8 mouse cellular contexts compared by ENCODE assay signal in genomic region chr3:95997203-95997721, GRCm38 (mm10). TPM values are rescaled to one million over a fixed set of nuclear protein-coding genes. Genes with fewer than 3 reads are reported as not detected.
A peak's percentile ranks its signal among the peaks of the same experiment; 100 is the strongest.
DNase-seq lines count a peak whose midpoint lies in the region; ATAC-seq and TF ChIP-seq lines count a peak whose summit lies in the region.

No protein-coding gene starts in this region.

- H3K79me2 ChIP-seq in heart, adult 2 months (replicated peaks; ENCODE audit: control insufficient read depth, insufficient read depth, low read length), result no peaks in the 10 kb centered on the region
- peaks cover 7% of the 10 kb centered on the region; the same call in 1 of the 2 replicates for H3K79me2 ChIP-seq in CH12.LX (replicated peaks; ENCODE audit: control insufficient read depth, extremely low read depth, insufficient read depth, poor library complexity, severe bottlenecking)

- WGBS in heart, adult 2 months, result 46% methylated on average over 9 of the region's 9 CpGs
- 30% methylated on average over 9 of the region's 9 CpGs for WGBS in embryonic facial prominence, embryonic 10.5 days
- 23% methylated on average over 9 of the region's 9 CpGs for WGBS in hindbrain, embryonic 14.5 days
- 25% methylated on average over 9 of the region's 9 CpGs for WGBS in midbrain, embryonic 11.5 days

- peak; percentile 62 for TF ChIP-seq POLR2A in heart, adult 2 months (IDR thresholded peaks at IDR 0.05; ENCODE audit: insufficient read depth, low read depth, low read length)
- TF ChIP-seq POLR2A in CH12.LX (IDR thresholded peaks at IDR 0.05; ENCODE audit: low read depth, low read length), result 0 out of 2 replicates have a peak, but pooled peaks have one; percentile 28

- peak in 1 of 2 experiments; percentile 54 for DNase-seq in heart, adult 2 months
- no peak for DNase-seq in heart, adult 8-10 months (ENCODE audit: low spot score)
- DNase-seq in CH12.LX (ENCODE audit: extremely low read depth), result peak; percentile 74
- peak; percentile 53 for DNase-seq in embryonic facial prominence, embryonic 10.5 days (ENCODE audit: low spot score)
- no peak for DNase-seq in hindbrain, embryonic 14.5 days (ENCODE audit: low spot score)
- no peak for DNase-seq in midbrain, embryonic 11.5 days (ENCODE audit: low spot score, missing footprints)
- peak; percentile 44 for DNase-seq in thymus, postnatal 25 days
- DNase-seq in layer of hippocampus, postnatal 36 days, result no peak

- H3K27ac ChIP-seq in heart, adult 2 months, result peak overlapping the region; percentile 90
- H3K27ac ChIP-seq in CH12.LX (ENCODE audit: insufficient read depth, low read depth), result no peak overlapping the region
- peak overlapping the region; percentile 100 for H3K27ac ChIP-seq in embryonic facial prominence, embryonic 10.5 days (replicated peaks)
- H3K27ac ChIP-seq in hindbrain, embryonic 14.5 days, result no peak overlapping the region
- H3K27ac ChIP-seq in midbrain, embryonic 11.5 days (ENCODE audit: low read depth, low read length), result no peak overlapping the region

- H3K9ac ChIP-seq in heart, adult 2 months (ENCODE audit: low read depth, low read length), result peak overlapping the region; percentile 23; the same call in 1 of the 2 replicates
- H3K9ac ChIP-seq in CH12.LX (ENCODE audit: insufficient read depth, low read depth), result no peak overlapping the region
- H3K9ac ChIP-seq in hindbrain, embryonic 14.5 days, result peak overlapping the region; percentile 98; the same call in 1 of the 2 replicates
- H3K9ac ChIP-seq in midbrain, embryonic 11.5 days (ENCODE audit: low read length), result peak overlapping the region; percentile 99

- no peaks in the 10 kb centered on the region for H3K27me3 ChIP-seq in heart, adult 2 months (ENCODE audit: control insufficient read depth, insufficient read depth, low read length)
- peaks cover 4% of the 10 kb centered on the region for H3K27me3 ChIP-seq in CH12.LX (replicated peaks)
- no peaks in the 10 kb centered on the region for H3K27me3 ChIP-seq in embryonic facial prominence, embryonic 10.5 days (replicated peaks; ENCODE audit: low read depth, poor library complexity, severe bottlenecking)
- H3K27me3 ChIP-seq in hindbrain, embryonic 14.5 days (ENCODE audit: control insufficient read depth, insufficient read depth, low read length), result no peaks in the 10 kb centered on the region
- no peaks in the 10 kb centered on the region for H3K27me3 ChIP-seq in midbrain, embryonic 11.5 days (ENCODE audit: control insufficient read depth, insufficient read depth, low read length)

- no peaks in the 10 kb centered on the region for H3K36me3 ChIP-seq in heart, adult 2 months (ENCODE audit: control insufficient read depth, insufficient read depth, low read length)
- peaks cover 4 to 19% of the 10 kb centered on the region in 2 experiments for H3K36me3 ChIP-seq in CH12.LX (replicated peaks in 1 of 2; ENCODE audit: control insufficient read depth in 1 of 2, insufficient read depth in 1 of 2, low read length in 1 of 2)
- peaks cover 28% of the 10 kb centered on the region for H3K36me3 ChIP-seq in embryonic facial prominence, embryonic 10.5 days (replicated peaks)
- peaks cover 12% of the 10 kb centered on the region; the same call in 1 of the 2 replicates for H3K36me3 ChIP-seq in hindbrain, embryonic 14.5 days (replicated peaks; ENCODE audit: control insufficient read depth, insufficient read depth)
- H3K36me3 ChIP-seq in midbrain, embryonic 11.5 days (ENCODE audit: control insufficient read depth, insufficient read depth, low read length), result peaks cover 1% of the 10 kb centered on the region

- H3K9me3 ChIP-seq in CH12.LX (replicated peaks; ENCODE audit: low read length), result no peaks in the 10 kb centered on the region
- H3K9me3 ChIP-seq in embryonic facial prominence, embryonic 10.5 days, result no peaks in the 10 kb centered on the region
- H3K9me3 ChIP-seq in hindbrain, embryonic 14.5 days (ENCODE audit: control insufficient read depth, low read length), result no peaks in the 10 kb centered on the region
- H3K9me3 ChIP-seq in midbrain, embryonic 11.5 days (ENCODE audit: control insufficient read depth, low read length), result no peaks in the 10 kb centered on the region

- H3K4me3 ChIP-seq in heart, adult 2 months, result peak overlapping the region; percentile 67; the same call in 1 of the 2 replicates
- no peak overlapping the region for H3K4me3 ChIP-seq in CH12.LX (replicated peaks in 1 of 3; ENCODE audit: low read depth in 2 of 3, low read length in 2 of 3, poor library complexity in 1 of 3)
- H3K4me3 ChIP-seq in embryonic facial prominence, embryonic 10.5 days, result peak overlapping the region; percentile 86
- peak overlapping the region; percentile 89 for H3K4me3 ChIP-seq in hindbrain, embryonic 14.5 days (replicated peaks; ENCODE audit: low read length)
- H3K4me3 ChIP-seq in midbrain, embryonic 11.5 days (ENCODE audit: low read depth, low read length), result no peak overlapping the region; the same call in 1 of the 2 replicates

- TF ChIP-seq EP300 in heart, adult 2 months (IDR thresholded peaks at IDR 0.05; ENCODE audit: insufficient read depth, low read depth, low read length), result no peak
- no peak for TF ChIP-seq EP300 in CH12.LX (IDR thresholded peaks at IDR 0.05; ENCODE audit: low read length)

- no peak for TF ChIP-seq CTCF in heart, adult 2 months (IDR thresholded peaks at IDR 0.05)
- no peak for TF ChIP-seq CTCF in CH12.LX (conservative IDR thresholded peaks at IDR 0.05 in 1 of 2, IDR thresholded peaks at IDR 0.05 in 1 of 2; ENCODE audit: low read depth in 2 of 2, low read length in 2 of 2)

- intact Hi-C loops in heart, adult 2 months (cut with DNase I), result loop anchor here (10.0 kb wide), 1 partner anchor 558 kb away; the partner anchor contains the start of gene Txnip

- dilution Hi-C loops in CH12.LX (cut with MboI; ENCODE audit: extremely low pct_ligation_motif_present, extremely low pct_unique_long_range_greater_than_20kb, low sequenced_read_pairs), result no loop called here

- H3K4me1 ChIP-seq in heart, adult 2 months (ENCODE audit: control insufficient read depth, insufficient read depth, low read length), result peaks cover 24% of the 10 kb centered on the region
- peaks cover 17 to 62% of the 10 kb centered on the region in 2 experiments for H3K4me1 ChIP-seq in CH12.LX (ENCODE audit: control insufficient read depth in 1 of 2, insufficient read depth in 2 of 2)
- peaks cover 62% of the 10 kb centered on the region for H3K4me1 ChIP-seq in embryonic facial prominence, embryonic 10.5 days
- peaks cover 45% of the 10 kb centered on the region for H3K4me1 ChIP-seq in hindbrain, embryonic 14.5 days (replicated peaks; ENCODE audit: control insufficient read depth, insufficient read depth, low read length)
- peaks cover 29% of the 10 kb centered on the region for H3K4me1 ChIP-seq in midbrain, embryonic 11.5 days (ENCODE audit: control insufficient read depth, insufficient read depth, low read length)

- no peak for TF ChIP-seq RAD21 in CH12.LX (IDR thresholded peaks at IDR 0.05; ENCODE audit: low read depth, low read length)

- ATAC-seq in hindbrain, embryonic 14.5 days (ENCODE audit: low FRiP score), result no peak
- no peak for ATAC-seq in midbrain, embryonic 11.5 days (ENCODE audit: low FRiP score)

- H3K4me2 ChIP-seq in CH12.LX (ENCODE audit: insufficient read depth, low read depth, poor library complexity, severe bottlenecking), result peak overlapping the region; percentile 54; the same call in 1 of the 2 replicates
- peak overlapping the region; percentile 73 for H3K4me2 ChIP-seq in hindbrain, embryonic 14.5 days (replicated peaks)
- peak overlapping the region; percentile 80; the same call in 1 of the 2 replicates for H3K4me2 ChIP-seq in midbrain, embryonic 11.5 days

- in situ Hi-C loops in CH12.LX (cut with MboI; ENCODE audit: low pct_ligation_motif_present, low pct_unique_long_range_greater_than_20kb, low sequenced_read_pairs), result no loop called here

TF ChIP-seq in CH12.LX, 34 proteins besides CTCF, POLR2A, EP300 and RAD21 (continues in another document):
- TF ChIP-seq BHLHE40 (IDR thresholded peaks at IDR 0.05; ENCODE audit: low read depth, low read length) (peak; percentile 78), IRF4 (IDR thresholded peaks at IDR 0.05; ENCODE audit: low read depth, low read length) (no peak), MAFK (IDR thresholded peaks at IDR 0.05; ENCODE audit: insufficient replicate concordance, low read length) (no peak), MEF2A (IDR thresholded peaks at IDR 0.05; ENCODE audit: borderline replicate concordance, low read depth, low read length) (no peak), TCF12 (IDR thresholded peaks at IDR 0.05; ENCODE audit: low read depth, low read length) (no peak), RCOR1 (conservative IDR thresholded peaks at IDR 0.05; ENCODE audit: low read depth, low read length) (no peak), JUN (IDR thresholded peaks at IDR 0.05; ENCODE audit: insufficient read depth, low read depth, low read length) (no peak), MYC (IDR thresholded peaks at IDR 0.05; ENCODE audit: low read depth, low read length) (no peak), E2F4 (IDR thresholded peaks at IDR 0.05; ENCODE audit: insufficient replicate concordance, low read depth, low read length) (no peak), CHD1 (IDR thresholded peaks at IDR 0.05; ENCODE audit: low read depth, low read length) (0 out of 2 replicates have a peak, but pooled peaks have one; percentile 44), ELF1 (IDR thresholded peaks at IDR 0.05; ENCODE audit: low read depth, low read length) (no peak), USF1 (IDR thresholded peaks at IDR 0.05; ENCODE audit: low read depth, low read length) (peak; percentile 62), TBP (conservative IDR thresholded peaks at IDR 0.05; ENCODE audit: low read depth, low read length) (no peak), SIN3A (IDR thresholded peaks at IDR 0.05; ENCODE audit: low read length) (peak; percentile 36; the same call in 1 of the 2 replicates), USF2 (conservative IDR thresholded peaks at IDR 0.05; ENCODE audit: low read depth, low read length) (peak; percentile 29), MAX (IDR thresholded peaks at IDR 0.05; ENCODE audit: low read length) (peak; percentile 70), HCFC1 (IDR thresholded peaks at IDR 0.05; ENCODE audit: low read depth, low read length) (no peak), POLR2AphosphoS2 (IDR thresholded peaks at IDR 0.05; ENCODE audit: low read depth, low read length) (no peak)

RNA-seq across cellular contexts. Expression of gene Plekho1, which starts 1.5 kb away (rescaled TPM):
- 10 to 100 TPM; 65.4 to 67.5 TPM for total RNA-seq in heart, adult 2 months (2021)
- polyA plus RNA-seq in heart, adult 2 months (2012; rRNA removed), result 82.8 and 110 TPM in 2 replicates
- 10 to 100 TPM; 55.7 to 68.3 (median 61.1) TPM for total RNA-seq in heart, adult 8-10 months (2022)
- total RNA-seq in CH12.LX (2012; rRNA removed), result 23.0 and 24.6 TPM in 2 replicates
- 22.2 and 22.3 TPM in 2 replicates for total RNA-seq in CH12.LX (2014; rRNA removed)
- polyA plus RNA-seq in CH12.LX (2012; ENCODE audit: insufficient read length, low read depth), result 18.6 and 23.4 TPM in 2 replicates
- polyA plus RNA-seq in embryonic facial prominence, embryonic 10.5 days (2016; fragmentation: Nextera tagmentation; extraction: Ambion mirVana), result 73.2 and 78.5 TPM in 2 replicates
- polyA plus RNA-seq in hindbrain, embryonic 14.5 days (2014; fragmentation: Nextera tagmentation; extraction: Ambion mirVana), result 47.1 and 49.0 TPM in 2 replicates
- 62.9 and 70.7 TPM in 2 replicates for polyA plus RNA-seq in midbrain, embryonic 11.5 days (2014; fragmentation: Nextera tagmentation; extraction: Ambion mirVana)
- total RNA-seq in layer of hippocampus, postnatal 36 days (2021), result 10 to 100 TPM; 37.3 to 41.0 TPM

Comparison
In these comparisons a context has a peak if more than half of its experiments do, and no peak if none do; other contexts are left out.
1. DNase-seq: peak in CH12.LX (single experiment), embryonic facial prominence, embryonic 10.5 days (single experiment) and thymus, postnatal 25 days (single experiment); none in heart, adult 8-10 months (single experiment), hindbrain, embryonic 14.5 days (single experiment), midbrain, embryonic 11.5 days (single experiment) and layer of hippocampus, postnatal 36 days (0 of 2).
2. H3K27ac ChIP-seq: peak in heart, adult 2 months (single experiment) and embryonic facial prominence, embryonic 10.5 days (single experiment); none in CH12.LX (single experiment), hindbrain, embryonic 14.5 days (single experiment) and midbrain, embryonic 11.5 days (single experiment).
3. H3K4me3 ChIP-seq: peak in heart, adult 2 months (single experiment), embryonic facial prominence, embryonic 10.5 days (single experiment) and hindbrain, embryonic 14.5 days (single experiment); none in CH12.LX (0 of 3) and midbrain, embryonic 11.5 days (single experiment).
4. Peak in every context shown above with its lines, with median percentiles within 50 percentile points of each other: H3K4me2 ChIP-seq.